Mouse (Mus musculus): ENCODE measurements around the gene Flot2. TPM values are rescaled to one million over a fixed set of nuclear protein-coding genes. Genes with fewer than 3 reads are reported as not detected.

The Flot2 gene
- polyA plus RNA-seq, 1 experiment from 2014 or later: 106 TPM

DNA sequence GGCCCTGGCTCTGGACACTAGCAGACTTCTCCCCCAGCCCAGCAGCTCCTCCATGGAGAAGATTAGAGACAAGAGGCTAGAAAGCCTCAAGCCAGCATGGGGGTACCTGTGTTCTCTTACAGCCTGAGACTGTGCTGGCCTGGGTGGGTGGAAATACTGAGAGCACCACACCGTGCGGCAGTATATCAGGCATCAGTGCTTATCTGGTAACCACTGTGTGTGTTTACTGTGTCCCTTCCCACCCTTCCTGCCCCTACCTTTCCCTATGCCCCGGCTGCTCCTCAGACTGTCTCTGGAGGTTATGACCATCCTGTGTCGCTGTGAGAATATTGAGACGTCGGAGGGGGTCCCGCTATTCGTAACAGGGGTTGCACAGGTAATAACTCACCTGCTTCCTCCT is 15.3 kb downstream of the Flot2 start:
- H3K4me2 ChIP-seq (ENCODE audit: low read depth, low read length): no peak overlapping the region
- WGBS: 93% methylated on average over 8 of the region's 8 CpGs
- H3K27ac ChIP-seq (ENCODE audit: low read depth, low read length): no peak overlapping the region
- H3K4me1 ChIP-seq (ENCODE audit: control insufficient read depth, insufficient read depth, low read length): no peaks in the 10 kb centered on the region
- no peak overlapping the region for H3K9ac ChIP-seq (replicated peaks; ENCODE audit: low read depth, low read length)
- H3K27me3 ChIP-seq (ENCODE audit: control insufficient read depth, insufficient read depth, low read length): no peaks in the 10 kb centered on the region
- ATAC-seq (ENCODE audit: low read depth): no peak
- no peaks in the 10 kb centered on the region for H3K9me3 ChIP-seq (ENCODE audit: control insufficient read depth, low read length)
- peaks cover 38% of the 10 kb centered on the region for H3K36me3 ChIP-seq (ENCODE audit: control insufficient read depth, insufficient read depth, low read length)
- no peak overlapping the region for H3K4me3 ChIP-seq (ENCODE audit: low read depth, low read length)

DNA sequence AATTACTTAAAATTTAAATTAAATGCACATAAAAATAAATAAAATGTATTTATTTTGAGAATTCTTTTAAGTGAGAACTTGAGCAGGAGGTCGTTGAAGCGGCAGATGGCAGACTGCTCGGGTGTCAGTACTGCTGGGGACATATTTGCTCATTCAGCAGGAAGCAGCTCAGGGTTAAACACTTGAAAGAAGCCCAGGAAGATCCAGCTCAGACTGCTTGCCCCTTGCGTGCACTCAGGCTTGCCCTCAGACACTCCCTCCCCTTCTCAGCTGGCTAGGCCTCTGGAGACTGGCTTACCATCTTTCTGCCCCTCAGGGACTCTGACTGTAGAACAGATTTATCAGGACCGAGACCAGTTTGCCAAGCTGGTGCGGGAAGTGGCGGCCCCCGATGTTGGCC is 19.2 kb downstream of the Flot2 start:
- no peaks in the 10 kb centered on the region for H3K4me1 ChIP-seq (ENCODE audit: control insufficient read depth, insufficient read depth, low read length)
- H3K27ac ChIP-seq (ENCODE audit: low read depth, low read length): no peak overlapping the region
- H3K9ac ChIP-seq (replicated peaks; ENCODE audit: low read depth, low read length): no peak overlapping the region
- no peak for ATAC-seq (ENCODE audit: low read depth)
- no peak overlapping the region for H3K4me2 ChIP-seq (ENCODE audit: low read depth, low read length)
- no peaks in the 10 kb centered on the region for H3K9me3 ChIP-seq (ENCODE audit: control insufficient read depth, low read length)
- no peaks in the 10 kb centered on the region for H3K27me3 ChIP-seq (ENCODE audit: control insufficient read depth, insufficient read depth, low read length)
- H3K36me3 ChIP-seq (ENCODE audit: control insufficient read depth, insufficient read depth, low read length): peaks cover 42% of the 10 kb centered on the region
- no peak overlapping the region for H3K4me3 ChIP-seq (ENCODE audit: low read depth, low read length)
- WGBS: 92% methylated on average over 8 of the region's 8 CpGs

DNA sequence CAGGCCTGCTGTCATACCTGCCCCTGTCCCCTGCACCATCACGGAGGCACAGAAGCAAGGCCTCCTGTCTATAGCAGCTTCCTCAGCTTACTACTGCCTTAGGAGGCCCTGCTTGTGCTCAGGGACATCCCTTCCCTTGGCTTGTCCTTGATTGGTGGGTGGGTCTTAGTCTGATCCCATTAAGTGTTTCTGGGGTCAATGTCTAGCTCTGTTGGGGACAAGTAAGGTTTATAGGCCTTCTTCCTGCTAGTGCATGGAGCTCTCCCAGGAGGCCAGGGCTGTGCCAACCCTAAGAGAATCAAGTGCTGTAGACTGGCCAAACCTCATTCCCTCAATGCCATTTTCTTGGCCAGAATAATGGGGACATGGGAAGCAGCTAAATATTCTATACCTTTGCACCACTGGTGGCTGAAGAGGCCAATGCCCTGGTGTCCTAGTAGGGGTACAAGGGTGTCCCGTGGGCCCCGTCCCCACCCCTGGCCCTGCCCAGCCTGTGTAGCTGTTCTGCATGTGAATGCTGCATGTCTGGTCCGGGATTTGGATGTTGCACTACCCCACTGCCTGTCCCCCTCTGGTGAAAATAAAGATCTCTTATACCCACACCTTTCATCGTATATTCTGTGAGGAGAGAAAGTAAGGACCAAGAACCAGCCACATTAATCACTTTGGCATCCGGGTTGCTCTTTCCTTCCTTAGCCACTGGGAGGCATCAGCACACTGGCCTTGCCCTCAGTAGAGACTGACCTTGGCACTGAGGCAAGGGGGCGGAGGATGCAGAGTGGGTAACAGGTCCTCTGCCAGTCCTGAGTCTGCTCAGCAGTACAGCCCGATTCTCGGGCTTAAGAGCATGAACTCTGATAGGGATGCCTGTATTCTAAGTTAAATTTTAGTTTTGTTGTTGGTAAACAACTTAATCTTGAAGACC is 22.4 kb downstream of the Flot2 start:
- Histone ChIP-seq H3K4me2 (ENCODE audit: low read depth, low read length) (no peak overlapping the region), H3K9me3 (ENCODE audit: control insufficient read depth, low read length) (no peaks in the 10 kb centered on the region), H3K27ac (ENCODE audit: low read depth, low read length) (no peak overlapping the region), H3K4me3 (ENCODE audit: low read depth, low read length) (no peak overlapping the region), H3K9ac (replicated peaks; ENCODE audit: low read depth, low read length) (no peak overlapping the region), H3K4me1 (ENCODE audit: control insufficient read depth, insufficient read depth, low read length) (no peaks in the 10 kb centered on the region), H3K36me3 (ENCODE audit: control insufficient read depth, insufficient read depth, low read length) (peaks cover 29% of the 10 kb centered on the region), H3K27me3 (ENCODE audit: control insufficient read depth, insufficient read depth, low read length) (no peaks in the 10 kb centered on the region)
- ATAC-seq (ENCODE audit: low read depth): peak; percentile 77; the same call in 1 of the 2 replicates
- WGBS: 60% methylated on average over 9 of the region's 9 CpGs

DNA sequence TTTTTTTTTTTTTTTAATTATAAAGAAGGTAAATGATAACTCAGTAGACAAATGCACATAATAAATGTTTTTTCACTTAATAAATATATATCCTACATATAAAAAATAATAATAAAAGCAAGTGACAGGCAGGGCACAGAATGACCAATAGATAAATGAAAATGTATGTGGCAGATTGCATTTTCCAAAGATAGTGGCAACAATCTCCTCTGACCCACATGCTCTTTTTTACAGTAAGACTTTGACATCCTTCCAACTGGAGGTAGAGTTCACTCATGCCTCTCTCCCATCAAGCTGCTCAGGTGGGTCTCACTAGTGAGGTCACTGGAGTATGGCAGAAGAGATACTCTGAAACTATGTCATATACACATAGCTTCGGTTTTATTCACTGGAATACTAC is 24.8 kb downstream of the Flot2 start:
- Histone ChIP-seq H3K27ac (ENCODE audit: low read depth, low read length) (no peak overlapping the region), H3K9me3 (ENCODE audit: control insufficient read depth, low read length) (no peaks in the 10 kb centered on the region), H3K36me3 (ENCODE audit: control insufficient read depth, insufficient read depth, low read length) (peaks cover 15% of the 10 kb centered on the region; the same call in 1 of the 2 replicates), H3K4me1 (ENCODE audit: control insufficient read depth, insufficient read depth, low read length) (no peaks in the 10 kb centered on the region), H3K4me2 (ENCODE audit: low read depth, low read length) (no peak overlapping the region), H3K9ac (replicated peaks; ENCODE audit: low read depth, low read length) (no peak overlapping the region), H3K4me3 (ENCODE audit: low read depth, low read length) (no peak overlapping the region), H3K27me3 (ENCODE audit: control insufficient read depth, insufficient read depth, low read length) (no peaks in the 10 kb centered on the region)
- ATAC-seq (ENCODE audit: low read depth): no peak
- 88% methylated on average over 1 of the region's 1 CpGs for WGBS

DNA sequence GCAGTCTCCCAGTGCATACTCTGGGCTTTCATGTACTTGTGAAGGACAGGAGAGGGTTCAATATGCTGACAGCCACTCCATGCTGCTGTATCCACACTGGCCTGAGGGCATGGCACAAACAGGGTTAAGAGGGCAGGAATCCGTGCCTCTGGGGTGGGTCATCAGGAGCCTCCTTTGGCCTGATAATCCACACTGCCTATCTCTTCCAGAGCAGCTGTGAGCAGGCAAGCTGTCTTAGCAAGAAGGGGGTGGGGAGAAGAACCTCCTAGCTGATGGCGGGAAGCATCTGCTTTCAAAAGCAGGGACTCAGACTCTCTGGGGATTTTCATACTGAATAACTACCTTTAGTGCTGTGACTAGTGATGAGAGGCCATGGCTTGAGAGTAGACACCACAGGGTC is 28.2 kb downstream of the Flot2 start:
- no peaks in the 10 kb centered on the region for H3K36me3 ChIP-seq (ENCODE audit: control insufficient read depth, insufficient read depth, low read length)
- H3K27ac ChIP-seq (ENCODE audit: low read depth, low read length): no peak overlapping the region

DNA sequence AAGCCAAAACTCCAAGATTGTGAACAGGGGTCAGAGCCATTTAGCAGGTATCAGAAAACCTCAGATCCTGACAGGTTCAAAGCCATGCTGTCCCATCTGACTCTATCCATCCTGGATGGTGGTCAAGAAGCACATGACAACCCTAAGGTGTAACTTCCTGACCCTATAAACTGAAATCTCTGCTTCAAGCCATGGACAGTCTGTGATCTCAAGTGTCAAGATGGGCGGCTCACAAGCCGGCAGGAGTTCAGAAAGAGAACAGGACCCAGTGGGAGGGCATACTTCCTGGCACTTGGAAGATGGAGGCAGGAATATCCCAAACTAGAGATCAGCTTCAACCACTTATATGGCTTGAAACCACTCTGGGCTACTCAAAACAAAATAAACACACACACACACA is 28.9 kb downstream of the Flot2 start:
- no peak overlapping the region for H3K4me3 ChIP-seq (ENCODE audit: low read depth, low read length)
- H3K9ac ChIP-seq (replicated peaks; ENCODE audit: low read depth, low read length): no peak overlapping the region
- no peaks in the 10 kb centered on the region for H3K4me1 ChIP-seq (ENCODE audit: control insufficient read depth, insufficient read depth, low read length)
- H3K9me3 ChIP-seq (ENCODE audit: control insufficient read depth, low read length): no peaks in the 10 kb centered on the region
- no peak overlapping the region for H3K4me2 ChIP-seq (ENCODE audit: low read depth, low read length)
- H3K27ac ChIP-seq (ENCODE audit: low read depth, low read length): no peak overlapping the region
- H3K36me3 ChIP-seq (ENCODE audit: control insufficient read depth, insufficient read depth, low read length): no peaks in the 10 kb centered on the region
- no peaks in the 10 kb centered on the region for H3K27me3 ChIP-seq (ENCODE audit: control insufficient read depth, insufficient read depth, low read length)
- ATAC-seq (ENCODE audit: low read depth): no peak
- 60% methylated on average over 2 of the region's 2 CpGs for WGBS

More for the DNA sequence above, 28.2 kb downstream of the Flot2 start:
- H3K9ac ChIP-seq (replicated peaks; ENCODE audit: low read depth, low read length): no peak overlapping the region
- H3K4me1 ChIP-seq (ENCODE audit: control insufficient read depth, insufficient read depth, low read length): no peaks in the 10 kb centered on the region
- H3K9me3 ChIP-seq (ENCODE audit: control insufficient read depth, low read length): no peaks in the 10 kb centered on the region
- no peak overlapping the region for H3K4me2 ChIP-seq (ENCODE audit: low read depth, low read length)
- ATAC-seq (ENCODE audit: low read depth): no peak
- H3K27me3 ChIP-seq (ENCODE audit: control insufficient read depth, insufficient read depth, low read length): no peaks in the 10 kb centered on the region
- no peak overlapping the region for H3K4me3 ChIP-seq (ENCODE audit: low read depth, low read length)
- WGBS: 56% methylated on average over 2 of the region's 2 CpGs

DNA sequence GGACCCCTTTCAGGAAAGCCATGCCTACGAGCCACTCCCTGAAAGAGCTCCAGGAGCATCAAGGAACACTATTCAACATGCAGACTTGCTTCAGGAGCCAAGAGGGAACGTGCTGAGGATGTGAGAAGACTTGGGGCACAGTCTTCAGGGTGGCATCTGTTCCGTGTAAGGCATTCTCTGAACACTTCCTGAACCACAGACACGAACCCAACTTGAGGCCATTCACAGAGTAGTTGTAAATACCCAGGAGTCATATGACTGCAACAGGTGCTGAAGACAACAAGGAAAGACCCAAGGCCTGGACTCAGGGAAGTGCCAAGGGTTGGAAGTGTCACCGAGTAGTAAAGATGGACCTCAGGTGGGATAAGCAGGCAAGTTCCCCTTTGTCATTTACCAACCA is 29.8 kb downstream of the Flot2 start:
- Histone ChIP-seq H3K4me2 (ENCODE audit: low read depth, low read length) (no peak overlapping the region), H3K27me3 (ENCODE audit: control insufficient read depth, insufficient read depth, low read length) (no peaks in the 10 kb centered on the region), H3K9me3 (ENCODE audit: control insufficient read depth, low read length) (no peaks in the 10 kb centered on the region), H3K4me1 (ENCODE audit: control insufficient read depth, insufficient read depth, low read length) (no peaks in the 10 kb centered on the region), H3K9ac (replicated peaks; ENCODE audit: low read depth, low read length) (no peak overlapping the region), H3K27ac (ENCODE audit: low read depth, low read length) (no peak overlapping the region), H3K4me3 (ENCODE audit: low read depth, low read length) (no peak overlapping the region), H3K36me3 (ENCODE audit: control insufficient read depth, insufficient read depth, low read length) (peaks cover 7% of the 10 kb centered on the region; the same call in 1 of the 2 replicates)
- WGBS: 73% methylated on average over 5 of the region's 5 CpGs
- ATAC-seq (ENCODE audit: low read depth): no peak

DNA sequence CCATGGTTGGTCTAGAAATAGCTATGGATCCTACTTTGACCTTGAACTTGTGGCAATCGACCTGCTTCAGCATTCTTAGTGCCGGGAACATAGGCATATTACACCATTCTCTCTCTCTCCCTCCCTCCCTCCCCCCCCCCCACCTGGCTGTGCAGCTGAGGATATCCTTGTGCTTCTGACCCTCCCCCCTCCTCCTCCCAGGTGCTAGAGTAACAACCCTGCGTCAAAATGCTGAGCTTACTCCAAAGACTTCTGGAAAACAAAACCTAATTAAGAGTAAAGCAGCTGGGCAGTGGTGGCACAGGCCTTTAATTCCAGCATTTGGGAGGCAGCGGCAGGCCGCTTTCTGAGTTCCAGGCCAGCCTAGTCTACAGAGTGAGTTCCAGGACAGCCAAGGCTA is 31.4 kb downstream of the Flot2 start:
- no peak overlapping the region for H3K27ac ChIP-seq (ENCODE audit: low read depth, low read length)

DNA sequence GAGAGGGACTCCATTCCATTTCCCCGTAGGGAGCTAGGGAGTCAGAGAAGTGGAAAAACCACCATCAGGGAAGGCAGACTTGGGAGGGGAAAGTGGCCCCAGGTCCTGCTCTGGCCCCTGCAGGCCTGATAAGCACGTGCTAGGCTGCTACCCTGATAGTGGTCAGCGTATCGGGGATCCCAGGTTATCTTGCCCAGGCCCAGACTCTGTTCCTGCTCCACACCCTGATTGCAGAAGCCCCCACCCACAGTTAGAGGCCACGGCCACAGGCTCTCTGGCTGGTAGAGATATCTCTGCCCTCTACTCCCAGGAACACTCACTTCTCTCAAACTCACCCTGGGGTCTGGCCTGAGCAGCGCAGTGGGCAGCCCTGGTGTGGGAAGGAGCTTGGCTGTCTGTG is 31.9 kb downstream of the Flot2 start:
- H3K4me3 ChIP-seq (ENCODE audit: low read depth, low read length): no peak overlapping the region
- no peak for ATAC-seq (ENCODE audit: low read depth)
- H3K9ac ChIP-seq (replicated peaks; ENCODE audit: low read depth, low read length): no peak overlapping the region
- no peak overlapping the region for H3K27ac ChIP-seq (ENCODE audit: low read depth, low read length)
- 85% methylated on average over 6 of the region's 6 CpGs for WGBS
- no peaks in the 10 kb centered on the region for H3K9me3 ChIP-seq (ENCODE audit: control insufficient read depth, low read length)
- H3K36me3 ChIP-seq (ENCODE audit: control insufficient read depth, insufficient read depth, low read length): peaks cover 28% of the 10 kb centered on the region
- no peak overlapping the region for H3K4me2 ChIP-seq (ENCODE audit: low read depth, low read length)
- no peaks in the 10 kb centered on the region for H3K27me3 ChIP-seq (ENCODE audit: control insufficient read depth, insufficient read depth, low read length)
- no peaks in the 10 kb centered on the region for H3K4me1 ChIP-seq (ENCODE audit: control insufficient read depth, insufficient read depth, low read length)

More for the DNA sequence above, 31.4 kb downstream of the Flot2 start:
- no peaks in the 10 kb centered on the region for H3K9me3 ChIP-seq (ENCODE audit: control insufficient read depth, low read length)
- H3K4me1 ChIP-seq (ENCODE audit: control insufficient read depth, insufficient read depth, low read length): no peaks in the 10 kb centered on the region
- no peaks in the 10 kb centered on the region for H3K27me3 ChIP-seq (ENCODE audit: control insufficient read depth, insufficient read depth, low read length)
- no peak overlapping the region for H3K4me2 ChIP-seq (ENCODE audit: low read depth, low read length)
- no peak overlapping the region for H3K4me3 ChIP-seq (ENCODE audit: low read depth, low read length)
- peaks cover 22% of the 10 kb centered on the region for H3K36me3 ChIP-seq (ENCODE audit: control insufficient read depth, insufficient read depth, low read length)
- WGBS: 83% methylated on average over 5 of the region's 5 CpGs
- H3K9ac ChIP-seq (replicated peaks; ENCODE audit: low read depth, low read length): no peak overlapping the region
- ATAC-seq (ENCODE audit: low read depth): no peak
